Mouse (Mus musculus) embryonic facial prominence, embryonic 14.5 days (tissue): ENCODE results near the gene Il13. TPM values are rescaled to one million over a fixed set of nuclear protein-coding genes. Genes with fewer than 3 reads are reported as not detected.

ENCODE experiments used
- ATAC-seq: fragments of 200-750 bp; cut with Nextera tagmentation; 2 replicates; pipeline ENCODE4 v1.8.0; 2017; ENCODE audit warnings: low read depth, moderate number of reproducible peaks, moderate TSS enrichment
- DNase-seq: peaks from one replicate; pipeline ENCODE4 v3.0.0-alpha.2; 2015; ENCODE audit warnings: low spot score
- H3K27ac ChIP-seq: fragments of 300-500 bp; sonication (generic); replicated peaks from 2 replicates; pipeline ENCODE4 v1.5.1; 2014; ENCODE audit warnings: low read depth, mild to moderate bottlenecking, low read length, moderate library complexity
- H3K27me3 ChIP-seq: fragments of 300-500 bp; sonication (generic); replicated peaks from 2 replicates; pipeline ENCODE4 v1.6.1; 2014; ENCODE audit warnings: low read length; ENCODE audit not compliant: control insufficient read depth, insufficient read depth
- H3K36me3 ChIP-seq: fragments of 300-500 bp; sonication (generic); 2 replicates; pipeline ENCODE4 v1.6.1; 2014; ENCODE audit warnings: low read length, mixed read lengths; ENCODE audit not compliant: control insufficient read depth, insufficient read depth
- H3K4me1 ChIP-seq: fragments of 300-500 bp; sonication (generic); 2 replicates; pipeline ENCODE4 v1.6.1; 2014; ENCODE audit warnings: antibody characterized with exemption, low read length; ENCODE audit not compliant: control insufficient read depth, insufficient read depth
- H3K4me2 ChIP-seq: fragments of 300-500 bp; sonication (generic); 2 replicates; pipeline ENCODE4 v1.6.1; 2014; ENCODE audit warnings: low read depth, mild to moderate bottlenecking, low read length, moderate library complexity, mixed read lengths
- H3K4me3 ChIP-seq: fragments of 300-500 bp; sonication (generic); 2 replicates; pipeline ENCODE4 v1.5.1; 2014; ENCODE audit warnings: low read depth, mild to moderate bottlenecking, low read length
- H3K9ac ChIP-seq: fragments of 300-500 bp; sonication (generic); 2 replicates; pipeline ENCODE4 v1.6.1; 2014; ENCODE audit warnings: low read depth, mild to moderate bottlenecking, low read length, moderate library complexity, mixed read lengths
- H3K9me3 ChIP-seq: fragments of 300-500 bp; sonication (generic); 2 replicates; pipeline ENCODE4 v1.6.1; 2016; ENCODE audit warnings: low read length; ENCODE audit not compliant: control insufficient read depth
- WGBS: fragments of 180-500 bp; shearing (Covaris S2); extraction: QIAGEN DNeasy Blood & Tissue Kit; methylation state at CpG from one replicate; pipeline ENCODE4 v1.1.7; 2014; 5-methylcytosine and 5-hydroxymethylcytosine counted together
- polyA plus RNA-seq: library from polyadenylated mRNA; unstranded; fragments of >200 nt; fragmentation: Nextera tagmentation; extraction: Ambion mirVana; gene quantifications from 2 replicates; pipeline ENCODE4 v1.2.1, GENCODE M21; 2014

Gene Il13
- polyA plus RNA-seq, 1 experiment from 2014 or later = not detected

DNA sequence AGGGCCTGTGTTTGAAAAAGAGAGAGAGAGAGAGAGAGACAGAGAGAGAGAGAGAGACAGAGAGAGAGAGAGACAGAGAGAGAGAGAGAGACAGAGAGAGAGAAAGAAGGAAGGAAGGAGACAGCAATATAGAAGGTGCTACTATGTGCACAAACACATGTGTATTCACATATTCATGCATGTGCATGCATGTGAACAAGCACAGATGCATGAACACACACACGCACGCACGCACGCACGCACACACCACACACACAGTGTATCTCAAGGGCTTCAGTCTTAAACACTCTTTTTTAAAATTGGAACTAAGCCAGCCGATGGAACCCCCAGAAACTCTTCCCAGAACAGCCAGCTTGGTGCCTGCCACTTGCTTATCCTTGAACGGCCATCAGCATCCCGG, 18.9 kb downstream of the Il13 start:
- H3K4me2 ChIP-seq = no peak overlapping the region
- no peak for ATAC-seq
- WGBS = 94% methylated on average over 8 of the region's 8 CpGs

DNA sequence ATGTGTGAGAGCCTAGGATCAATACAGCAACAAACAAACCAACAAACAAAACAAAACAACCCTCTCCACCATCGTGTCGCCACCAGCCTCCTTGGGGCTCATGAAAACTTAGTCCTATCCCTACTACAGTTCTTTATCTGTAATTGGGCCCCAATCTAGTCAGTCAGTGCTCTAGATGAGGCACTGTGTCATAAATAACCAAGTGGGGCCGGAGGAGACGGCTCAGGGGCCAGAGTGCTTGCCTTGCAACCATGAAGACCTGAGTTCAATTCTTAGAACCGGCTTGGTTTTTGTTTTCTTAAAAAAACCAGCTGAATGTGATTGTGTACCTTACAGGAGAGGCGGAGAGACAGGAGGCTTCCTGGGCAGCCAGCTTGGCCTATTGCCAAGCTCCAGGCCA, 19.3 kb downstream of the Il13 start:
- DNase-seq = no peak
- Histone ChIP-seq H3K27ac (no peak overlapping the region), H3K27me3 (no peaks in the 10 kb centered on the region), H3K4me3 (no peak overlapping the region), H3K4me2 (no peak overlapping the region), H3K36me3 (no peaks in the 10 kb centered on the region), H3K9ac (no peak overlapping the region), H3K4me1 (no peaks in the 10 kb centered on the region), H3K9me3 (no peaks in the 10 kb centered on the region)
- WGBS = 73% methylated on average over 6 of the region's 6 CpGs
- no peak for ATAC-seq

More for the DNA sequence above, 18.9 kb downstream of the Il13 start:
- DNase-seq = no peak
- Histone ChIP-seq H3K4me1 (no peaks in the 10 kb centered on the region), H3K27me3 (no peaks in the 10 kb centered on the region), H3K36me3 (no peaks in the 10 kb centered on the region), H3K9ac (no peak overlapping the region), H3K9me3 (no peaks in the 10 kb centered on the region), H3K4me3 (no peak overlapping the region), H3K27ac (no peak overlapping the region)

DNA sequence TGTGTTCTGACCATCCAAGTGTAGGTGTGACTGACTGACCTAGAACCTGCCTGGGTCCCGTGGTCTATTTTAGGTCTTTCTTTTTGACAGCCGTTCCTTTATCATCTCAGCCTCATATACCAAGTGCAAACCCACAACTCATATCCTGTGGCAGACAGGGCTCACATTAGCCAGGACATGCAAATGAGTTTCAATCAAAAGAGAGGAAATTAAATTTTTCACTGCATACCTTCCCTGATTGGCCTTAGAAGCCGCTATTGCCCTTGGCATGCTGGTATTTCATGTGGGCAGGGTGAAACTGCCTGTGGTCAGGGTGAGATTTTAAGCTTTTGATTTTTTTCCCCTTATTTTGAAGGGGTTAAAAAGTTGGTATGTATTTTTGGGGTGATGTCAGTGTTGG, 24.8 kb downstream of the Il13 start:
- Histone ChIP-seq H3K9me3 (no peaks in the 10 kb centered on the region), H3K9ac (no peak overlapping the region), H3K4me3 (no peak overlapping the region), H3K36me3 (no peaks in the 10 kb centered on the region), H3K4me1 (0 out of 2 replicates have a peak, but pooled peaks cover 9% of the 10 kb centered on the region), H3K27ac (no peak overlapping the region), H3K27me3 (no peaks in the 10 kb centered on the region), H3K4me2 (no peak overlapping the region)
- DNase-seq (no peak), ATAC-seq (no peak)
- WGBS = 76% methylated on average over 3 of the region's 3 CpGs

DNA sequence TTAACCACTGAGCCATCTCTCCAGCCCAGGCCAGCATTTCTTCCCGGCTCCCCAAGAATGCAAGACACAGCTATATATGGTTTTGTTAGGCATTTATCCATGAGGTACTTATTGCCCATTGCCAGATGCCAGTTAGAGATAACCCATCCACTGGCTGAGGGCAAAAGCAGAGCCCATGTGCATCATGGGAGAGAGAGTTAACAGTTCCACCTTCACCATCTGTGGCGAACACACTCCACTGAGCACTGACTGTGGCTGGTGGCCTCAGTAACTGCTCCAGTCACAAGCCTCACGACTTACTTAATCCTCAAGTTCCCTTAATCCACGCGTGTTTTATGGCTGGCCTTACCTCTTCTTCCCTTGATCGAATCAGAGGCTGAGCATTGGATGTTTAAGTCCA, 25.3 kb downstream of the Il13 start:
- H3K9ac ChIP-seq = no peak overlapping the region
- WGBS = 71% methylated on average over 6 of the region's 6 CpGs
- H3K4me3 ChIP-seq = no peak overlapping the region
- H3K27ac ChIP-seq = no peak overlapping the region
- no peak for ATAC-seq
- no peaks in the 10 kb centered on the region for H3K27me3 ChIP-seq
- H3K36me3 ChIP-seq = no peaks in the 10 kb centered on the region
- H3K4me2 ChIP-seq = no peak overlapping the region
- 0 out of 2 replicates have a peak, but pooled peaks cover 9% of the 10 kb centered on the region for H3K4me1 ChIP-seq
- DNase-seq = no peak
- H3K9me3 ChIP-seq = no peaks in the 10 kb centered on the region

DNA sequence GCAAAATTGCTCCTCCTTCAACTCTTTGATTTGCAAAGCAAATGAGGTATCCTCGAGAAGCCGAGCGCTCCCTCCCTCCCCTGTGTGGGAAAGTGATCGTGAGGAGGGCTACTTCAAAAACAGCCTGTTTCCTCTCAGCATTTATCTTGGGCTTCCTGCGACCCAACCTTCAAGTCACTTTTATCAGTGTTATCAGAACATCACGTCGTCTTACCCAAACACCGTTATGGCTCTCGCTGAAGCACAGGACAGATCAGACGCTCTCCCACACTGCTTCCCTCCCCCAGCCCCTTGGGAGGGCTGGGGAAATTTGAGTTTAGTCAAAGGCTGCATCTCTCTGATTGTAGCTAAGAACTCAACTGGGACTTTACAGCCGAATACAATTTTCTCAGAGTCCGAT, 28.9 kb downstream of the Il13 start:
- no peak overlapping the region for H3K9ac ChIP-seq
- DNase-seq = no peak
- H3K4me2 ChIP-seq = no peak overlapping the region
- WGBS = 10% methylated on average over 12 of the region's 12 CpGs
- H3K4me3 ChIP-seq = no peak overlapping the region
- H3K9me3 ChIP-seq = no peaks in the 10 kb centered on the region
- H3K27ac ChIP-seq = no peak overlapping the region
- no peaks in the 10 kb centered on the region for H3K27me3 ChIP-seq
- no peak for ATAC-seq
- H3K4me1 ChIP-seq = 0 out of 2 replicates have a peak, but pooled peaks cover 9% of the 10 kb centered on the region
- peaks cover 10% of the 10 kb centered on the region for H3K36me3 ChIP-seq

DNA sequence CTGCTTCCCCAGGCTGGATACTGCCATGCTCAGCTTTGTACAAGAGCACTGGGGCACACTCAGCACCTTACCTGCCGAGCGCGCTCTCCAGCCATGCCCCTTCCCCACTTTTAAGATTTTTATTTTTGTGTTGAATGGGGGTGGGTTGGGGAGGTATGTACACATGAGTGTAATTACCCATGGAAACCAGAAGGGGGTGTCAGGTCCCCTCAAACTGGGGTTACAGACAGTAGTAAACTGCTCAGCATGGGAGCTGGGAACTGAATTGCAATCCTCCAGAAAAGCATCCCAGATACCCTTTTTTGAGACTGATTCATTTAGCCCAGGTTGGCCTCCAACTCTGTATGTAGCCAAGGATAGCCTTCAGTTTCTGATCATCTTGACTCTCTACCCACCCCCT, 29.5 kb downstream of the Il13 start:
- H3K4me3 ChIP-seq = no peak overlapping the region
- ATAC-seq (no peak), DNase-seq (no peak)
- H3K4me2 ChIP-seq = no peak overlapping the region
- no peak overlapping the region for H3K27ac ChIP-seq
- H3K9me3 ChIP-seq = no peaks in the 10 kb centered on the region
- H3K36me3 ChIP-seq = peaks cover 17% of the 10 kb centered on the region
- no peaks in the 10 kb centered on the region for H3K27me3 ChIP-seq
- H3K9ac ChIP-seq = no peak overlapping the region
- 0 out of 2 replicates have a peak, but pooled peaks cover 9% of the 10 kb centered on the region for H3K4me1 ChIP-seq
- WGBS = 93% methylated on average over 3 of the region's 3 CpGs

DNA sequence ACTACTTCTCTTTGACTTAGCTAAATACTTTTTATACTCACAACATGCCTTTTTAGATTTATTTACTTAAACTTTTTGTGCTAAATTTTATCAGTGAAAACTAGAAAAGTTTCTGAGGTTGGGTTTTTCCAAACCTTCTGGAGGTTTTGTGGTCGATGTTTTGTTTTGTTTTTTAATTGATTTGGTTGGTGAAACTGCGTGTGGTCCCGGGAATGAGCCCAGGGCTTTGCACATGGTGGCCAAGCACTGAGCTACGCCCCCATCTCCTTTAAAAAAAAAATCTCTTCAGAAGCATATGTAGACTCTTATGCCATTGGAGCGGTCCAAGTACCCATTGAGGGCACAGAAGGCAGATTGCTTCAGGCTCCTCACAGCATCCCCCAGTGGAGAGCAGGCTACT, 43.4 kb downstream of the Il13 start:
- DNase-seq (no peak), ATAC-seq (no peak)
- peaks cover 82% of the 10 kb centered on the region for H3K36me3 ChIP-seq
- WGBS = 87% methylated on average over 5 of the region's 5 CpGs
- no peak overlapping the region for H3K9ac ChIP-seq
- H3K27me3 ChIP-seq = no peaks in the 10 kb centered on the region
- H3K27ac ChIP-seq = no peak overlapping the region
- no peak overlapping the region for H3K4me3 ChIP-seq
- no peaks in the 10 kb centered on the region for H3K4me1 ChIP-seq
- no peaks in the 10 kb centered on the region for H3K9me3 ChIP-seq
- no peak overlapping the region for H3K4me2 ChIP-seq

DNA sequence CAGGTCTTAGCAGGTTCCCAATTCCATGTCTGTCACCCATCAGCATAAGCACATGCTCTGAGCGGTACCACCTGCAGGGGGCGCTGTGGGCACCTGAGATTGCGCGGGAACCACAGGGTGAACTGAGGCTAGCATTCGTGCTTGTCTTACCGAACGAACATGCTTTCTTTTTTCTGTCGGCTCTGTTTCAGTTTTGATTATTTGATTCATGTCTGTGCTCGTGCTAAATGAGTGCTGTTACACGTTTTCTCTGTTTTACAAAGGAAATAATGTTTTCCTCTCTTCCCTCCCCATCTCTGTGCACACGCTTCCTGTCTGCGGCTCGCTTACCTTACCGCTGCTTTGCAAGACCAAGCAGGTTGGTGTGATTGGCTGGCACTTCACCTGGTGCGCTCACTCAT, 44.1 kb downstream of the Il13 start:
- Histone ChIP-seq H3K36me3 (peaks cover 83% of the 10 kb centered on the region), H3K9me3 (no peaks in the 10 kb centered on the region), H3K4me3 (no peak overlapping the region), H3K4me1 (no peaks in the 10 kb centered on the region), H3K4me2 (no peak overlapping the region), H3K27me3 (no peaks in the 10 kb centered on the region), H3K9ac (no peak overlapping the region), H3K27ac (no peak overlapping the region)
- DNase-seq = peak; percentile 25
- ATAC-seq = no peak
- 38% methylated on average over 15 of the region's 15 CpGs for WGBS

DNA sequence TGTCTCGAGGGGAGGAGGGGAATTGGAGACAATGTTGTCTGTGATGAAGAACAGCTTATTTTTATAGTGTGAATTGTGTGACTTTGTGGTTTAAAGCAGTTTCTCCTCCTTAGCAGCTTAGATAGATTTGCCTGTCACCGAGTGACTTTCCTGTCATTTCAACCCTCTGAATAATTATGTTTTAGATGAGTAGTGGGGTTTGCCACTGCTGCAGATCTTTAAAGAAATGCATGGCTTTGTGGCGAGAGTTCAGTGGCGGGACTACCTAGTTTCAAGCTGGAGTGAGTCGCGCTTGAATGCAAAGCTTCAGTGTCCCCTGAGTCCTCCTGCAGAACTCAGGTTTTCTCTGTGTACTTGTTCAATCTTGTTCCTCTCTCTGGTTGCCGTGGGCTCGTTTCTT, 46.2 kb downstream of the Il13 start:
- WGBS = 70% methylated on average over 8 of the region's 8 CpGs
- H3K4me3 ChIP-seq = no peak overlapping the region

More for the DNA sequence above, 46.2 kb downstream of the Il13 start:
- ATAC-seq (no peak), DNase-seq (no peak)
- no peak overlapping the region for H3K4me2 ChIP-seq
- no peak overlapping the region for H3K27ac ChIP-seq
- no peaks in the 10 kb centered on the region for H3K4me1 ChIP-seq
- no peaks in the 10 kb centered on the region for H3K9me3 ChIP-seq
- H3K27me3 ChIP-seq = no peaks in the 10 kb centered on the region
- H3K9ac ChIP-seq = no peak overlapping the region
- H3K36me3 ChIP-seq = peaks cover 82% of the 10 kb centered on the region
